Mouse (Mus musculus) liver, embryonic 14.5 days (tissue): ENCODE measurements at regions not wholly inside any gene's neighbourhood (a gene's known extent, or its start where the extent isn't known, plus 50 kb on each side); places are given as distances from the start of the nearest gene placed in this dataset.
A peak's percentile ranks its signal among the peaks of the same experiment; 100 is the strongest.

Experiments
- ATAC-seq: fragments of 200-750 bp; cut with Nextera tagmentation; 2 replicates; pipeline ENCODE4 v1.8.0; 2017; ENCODE audit warnings: moderate number of reproducible peaks, mild to moderate bottlenecking, moderate library complexity; ENCODE audit not compliant: insufficient read depth
- DNase-seq, 3 experiments: peaks; one replicate each; pipeline ENCODE4 v3.0.0-alpha.2; 2012 to 2013; ENCODE audit warnings: low read depth in 3 of 3, low spot score in 3 of 3
- H3K27ac ChIP-seq: fragments of 300-500 bp; sonication (generic); 2 replicates; pipeline ENCODE4 v1.5.1; 2014; ENCODE audit warnings: moderate library complexity, mild to moderate bottlenecking, control low read depth, inconsistent platforms
- H3K27me3 ChIP-seq: fragments of 300-500 bp; sonication (generic); 2 replicates; pipeline ENCODE4 v1.6.1; 2014; ENCODE audit warnings: mild to moderate bottlenecking, low read length, moderate library complexity; ENCODE audit not compliant: control insufficient read depth, insufficient read depth
- H3K36me3 ChIP-seq: fragments of 300-500 bp; sonication (generic); replicated peaks from 2 replicates; pipeline ENCODE4 v1.6.1; 2014; ENCODE audit warnings: low read depth; ENCODE audit not compliant: control insufficient read depth, insufficient read depth
- H3K4me1 ChIP-seq, 2 experiments: fragments of 200-500 bp in 1 of 2; fragments of 300-500 bp in 1 of 2; sonication (generic) in 1 of 2; replicated peaks; 2 replicates each; pipeline ENCODE4 v1.6.1; 2012 to 2014; ENCODE audit warnings: antibody characterized with exemption in 1 of 2, inconsistent platforms in 1 of 2, low read length in 1 of 2; ENCODE audit not compliant: control insufficient read depth in 2 of 2, insufficient read depth in 2 of 2
- H3K4me2 ChIP-seq: fragments of 300-500 bp; sonication (generic); 2 replicates; pipeline ENCODE4 v1.6.1; 2014; ENCODE audit warnings: low read depth, mild to moderate bottlenecking, control low read depth, moderate library complexity
- H3K4me3 ChIP-seq, 2 experiments: fragments of 200-500 bp in 1 of 2; fragments of 300-500 bp in 1 of 2; sonication (generic) in 1 of 2; 2 replicates each; pipeline ENCODE4 v1.5.1; 2012 to 2014; ENCODE audit warnings: low read depth in 2 of 2, low read length in 2 of 2, mild to moderate bottlenecking in 2 of 2, control low read depth in 1 of 2, inconsistent platforms in 1 of 2, moderate library complexity in 1 of 2; ENCODE audit not compliant: insufficient read depth in 1 of 2
- H3K9ac ChIP-seq: fragments of 300-500 bp; sonication (generic); replicated peaks from 2 replicates; pipeline ENCODE4 v1.6.1; 2014; ENCODE audit warnings: mild to moderate bottlenecking, control low read depth, moderate library complexity
- H3K9me3 ChIP-seq: fragments of 300-500 bp; sonication (generic); 2 replicates; pipeline ENCODE4 v1.6.1; 2016; ENCODE audit warnings: low read length, mixed read lengths; ENCODE audit not compliant: control insufficient read depth
- CTCF ChIP-seq: IDR thresholded peaks from 2 replicates; pipeline ENCODE4 v1.5.1; 2016; ENCODE audit warnings: antibody characterized with exemption, low read depth, control low read depth
- EP300 ChIP-seq: IDR thresholded peaks from 2 replicates; pipeline ENCODE4 v1.6.1; 2016; ENCODE audit warnings: antibody characterized with exemption, low read depth
- WGBS: fragments of 180-500 bp; shearing (Covaris S2); extraction: QIAGEN DNeasy Blood & Tissue Kit; methylation state at CpG from one replicate; pipeline ENCODE4 v1.1.7; 2014; ENCODE audit not compliant: insufficient replicate concordance; 5-methylcytosine and 5-hydroxymethylcytosine counted together

- Histone ChIP-seq H3K36me3 (no peaks in the 10 kb centered on the region), H3K27me3 (no peaks in the 10 kb centered on the region), H3K27ac (no peak overlapping the region), H3K9me3 (no peaks in the 10 kb centered on the region), H3K4me3 (no peak overlapping the region), H3K4me1 (no peaks in the 10 kb centered on the region), H3K9ac (no peak overlapping the region), H3K4me2 (no peak overlapping the region)
- ATAC-seq (peak; percentile 55; the same call in 1 of the 2 replicates), DNase-seq (peak in 1 of 3 experiments; percentile 6)
- TF ChIP-seq EP300, result no peak
- no peak for TF ChIP-seq CTCF
- 42% methylated on average over 2 of the region's 2 CpGs for WGBS
These were observed 232.1 kb downstream of the Gm11146 start for GRCm38 (mm10) chr16:77369810-77370209.

DNA sequence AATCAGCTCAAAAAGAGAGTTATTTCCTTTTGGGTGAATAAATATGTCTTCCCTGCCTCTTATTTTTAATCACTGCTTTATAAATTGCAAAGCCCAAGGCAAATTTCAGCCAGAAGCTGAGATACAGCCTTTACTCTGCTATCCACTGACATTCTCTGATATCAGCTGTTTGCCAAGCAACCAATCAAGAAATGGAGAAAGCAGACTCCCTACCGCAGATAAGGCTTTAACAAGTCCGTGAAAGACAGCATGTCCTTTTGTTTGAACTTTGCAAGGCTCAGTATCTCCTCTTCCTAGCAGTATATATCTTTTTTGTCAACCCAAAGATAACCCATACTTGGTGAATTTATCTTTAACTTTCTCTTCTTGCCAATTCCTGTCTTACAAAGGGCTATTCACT is 236.6 kb downstream of the Gm11146 start:
- H3K9me3 ChIP-seq, result no peaks in the 10 kb centered on the region
- H3K9ac ChIP-seq, result no peak overlapping the region
- no peaks in the 10 kb centered on the region for H3K4me1 ChIP-seq
- H3K27ac ChIP-seq, result no peak overlapping the region
- H3K4me2 ChIP-seq, result no peak overlapping the region
- no peak for TF ChIP-seq EP300
- TF ChIP-seq CTCF, result no peak
- no peaks in the 10 kb centered on the region for H3K36me3 ChIP-seq
- 32% methylated on average over 2 of the region's 2 CpGs for WGBS
- H3K27me3 ChIP-seq, result no peaks in the 10 kb centered on the region
- no peak for ATAC-seq
- no peak for DNase-seq
- no peak overlapping the region for H3K4me3 ChIP-seq

DNA sequence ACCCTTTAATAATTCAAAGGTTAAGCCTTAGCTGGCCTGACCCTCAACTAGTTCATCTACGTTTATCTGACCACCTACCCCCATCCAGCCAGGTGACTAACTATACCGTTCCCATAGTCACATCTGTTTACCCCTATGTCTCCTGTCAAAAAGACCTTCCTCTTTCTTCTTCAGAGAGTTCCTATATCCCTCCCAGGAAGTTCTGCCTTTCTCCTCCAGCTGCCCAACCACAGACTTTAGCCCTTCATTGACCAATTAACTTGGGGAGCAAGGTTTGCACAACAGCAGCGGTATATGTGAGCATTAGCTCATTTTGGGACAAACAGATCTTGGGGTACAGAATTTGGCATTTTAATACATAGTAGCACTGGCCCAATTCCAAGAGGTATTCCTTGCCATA is 237.5 kb downstream of the Gm11146 start:
- DNase-seq (no peak), ATAC-seq (no peak)
- 40% methylated on average over 3 of the region's 3 CpGs for WGBS
- Histone ChIP-seq H3K4me3 (no peak overlapping the region), H3K4me1 (no peaks in the 10 kb centered on the region), H3K27ac (no peak overlapping the region), H3K36me3 (no peaks in the 10 kb centered on the region), H3K9me3 (no peaks in the 10 kb centered on the region), H3K4me2 (no peak overlapping the region), H3K9ac (no peak overlapping the region), H3K27me3 (no peaks in the 10 kb centered on the region)
- no peak for TF ChIP-seq CTCF
- no peak for TF ChIP-seq EP300

- no peak for TF ChIP-seq EP300
- TF ChIP-seq CTCF, result no peak
- H3K27ac ChIP-seq, result no peak overlapping the region
- 71% methylated on average over 5 of the region's 5 CpGs for WGBS
- no peaks in the 10 kb centered on the region for H3K27me3 ChIP-seq
- H3K4me3 ChIP-seq, result no peak overlapping the region
- no peak overlapping the region for H3K4me2 ChIP-seq
- H3K4me1 ChIP-seq, result no peaks in the 10 kb centered on the region
- H3K36me3 ChIP-seq, result no peaks in the 10 kb centered on the region
- H3K9me3 ChIP-seq, result no peaks in the 10 kb centered on the region
- H3K9ac ChIP-seq, result no peak overlapping the region
- ATAC-seq, result no peak
- DNase-seq, result no peak
These were observed 242.7 kb downstream of the Gm11146 start for GRCm38 (mm10) chr16:77359190-77359589.

DNA sequence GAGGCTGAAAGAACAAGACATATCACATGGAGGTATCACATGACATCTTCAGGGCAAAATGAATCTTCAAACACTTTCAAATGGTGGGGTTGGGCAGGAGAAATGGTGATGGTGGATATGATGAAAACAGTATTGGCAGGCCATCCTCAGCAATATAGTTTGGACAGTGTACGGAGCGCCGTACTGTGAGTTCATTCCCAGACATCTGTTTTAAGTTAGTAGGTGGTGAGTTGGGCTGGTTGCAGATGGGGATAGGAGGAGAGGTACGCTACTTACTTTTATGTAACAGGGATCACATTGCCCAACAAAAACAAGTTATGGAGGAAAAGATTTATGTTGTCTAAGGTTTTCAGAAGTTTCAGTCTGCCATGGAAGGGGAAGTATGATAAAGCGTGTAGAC is 246.6 kb downstream of the Gm11146 start:
- H3K27ac ChIP-seq, result no peak overlapping the region
- ATAC-seq (no peak), DNase-seq (no peak)
- TF ChIP-seq CTCF, result no peak
- no peak for TF ChIP-seq EP300
- no peaks in the 10 kb centered on the region for H3K36me3 ChIP-seq
- no peak overlapping the region for H3K4me2 ChIP-seq
- no peaks in the 10 kb centered on the region for H3K27me3 ChIP-seq
- no peaks in the 10 kb centered on the region for H3K9me3 ChIP-seq
- no peaks in the 10 kb centered on the region for H3K4me1 ChIP-seq
- no peak overlapping the region for H3K4me3 ChIP-seq
- no peak overlapping the region for H3K9ac ChIP-seq
- 69% methylated on average over 5 of the region's 5 CpGs for WGBS
